Mouse (Mus musculus): ENCODE data around the gene 4932414N04Rik. TPM values are rescaled to one million over a fixed set of nuclear protein-coding genes. Genes with fewer than 3 reads are reported as not detected.
"Not testable (repeated sequence)": the region's sequence is repeated elsewhere in the genome, so short reads cannot be mapped to it uniquely, and the experiment has no call there.

Gene 4932414N04Rik
- polyA plus RNA-seq (2014; fragmentation: Nextera tagmentation; extraction: Ambion mirVana) = not detected in 2 replicates

- not testable (repeated sequence) for H3K27me3 ChIP-seq (ENCODE audit: control insufficient read depth, insufficient read depth, low read length); H3K9ac ChIP-seq (ENCODE audit: low read depth, low read length); H3K9me3 ChIP-seq (replicated peaks; ENCODE audit: control insufficient read depth, low read length); H3K27ac ChIP-seq (ENCODE audit: low read depth, low read length); H3K4me1 ChIP-seq (ENCODE audit: control insufficient read depth, insufficient read depth, low read length); H3K36me3 ChIP-seq (ENCODE audit: control insufficient read depth, insufficient read depth, low read length); H3K4me2 ChIP-seq; H3K4me3 ChIP-seq (ENCODE audit: low read depth, low read length); ATAC-seq (replicated peaks; ENCODE audit: insufficient number of reproducible peaks, low FRiP score, low TSS enrichment)
- WGBS (ENCODE audit: insufficient replicate concordance) = 31% methylated on average over 1 of the region's 5 CpGs
These were observed at the start of gene 4932414N04Rik for GRCm38 (mm10) chr2:68656186-68656585. Gene 4932414N04Rik, plus strand, starts transcription at chr2:68656486.

- Histone ChIP-seq H3K4me1 (ENCODE audit: control insufficient read depth, insufficient read depth, low read length) (no peaks in the 10 kb centered on the region), H3K4me2 (no peak overlapping the region), H3K36me3 (ENCODE audit: control insufficient read depth, insufficient read depth, low read length) (no peaks in the 10 kb centered on the region), H3K4me3 (ENCODE audit: low read depth, low read length) (no peak overlapping the region), H3K9ac (ENCODE audit: low read depth, low read length) (no peak overlapping the region), H3K27me3 (ENCODE audit: control insufficient read depth, insufficient read depth, low read length) (no peaks in the 10 kb centered on the region; the same call in 1 of the 2 replicates), H3K9me3 (replicated peaks; ENCODE audit: control insufficient read depth, low read length) (no peaks in the 10 kb centered on the region; the same call in 1 of the 2 replicates), H3K27ac (ENCODE audit: low read depth, low read length) (no peak overlapping the region)
- 17% methylated on average over 2 of the region's 2 CpGs for WGBS (ENCODE audit: insufficient replicate concordance)
- no peak for ATAC-seq (replicated peaks; ENCODE audit: insufficient number of reproducible peaks, low FRiP score, low TSS enrichment)
These were observed 75.9 kb downstream of the 4932414N04Rik start for GRCm38 (mm10) chr2:68732216-68732615.

- whole genome bisulfite sequencing (ENCODE audit: insufficient replicate concordance) = 83% methylated on average over 5 of the region's 5 CpGs
- Histone ChIP-seq H3K9me3 (replicated peaks; ENCODE audit: control insufficient read depth, low read length) (no peaks in the 10 kb centered on the region; the same call in 1 of the 2 replicates), H3K4me1 (ENCODE audit: control insufficient read depth, insufficient read depth, low read length) (no peaks in the 10 kb centered on the region), H3K27ac (ENCODE audit: low read depth, low read length) (no peak overlapping the region), H3K36me3 (ENCODE audit: control insufficient read depth, insufficient read depth, low read length) (no peaks in the 10 kb centered on the region), H3K4me2 (no peak overlapping the region), H3K9ac (ENCODE audit: low read depth, low read length) (no peak overlapping the region), H3K27me3 (ENCODE audit: control insufficient read depth, insufficient read depth, low read length) (no peaks in the 10 kb centered on the region), H3K4me3 (ENCODE audit: low read depth, low read length) (no peak overlapping the region)
- no peak for ATAC-seq (replicated peaks; ENCODE audit: insufficient number of reproducible peaks, low FRiP score, low TSS enrichment)
These were observed 83.8 kb downstream of the 4932414N04Rik start for GRCm38 (mm10) chr2:68739772-68740739.

GRCm38 (mm10) chr2:68744599-68744998 is 88.3 kb downstream of the 4932414N04Rik start:
- H3K27ac ChIP-seq (ENCODE audit: low read depth, low read length) = no peak overlapping the region
- ATAC-seq (replicated peaks; ENCODE audit: insufficient number of reproducible peaks, low FRiP score, low TSS enrichment) = no peak
- no peaks in the 10 kb centered on the region for H3K9me3 ChIP-seq (replicated peaks; ENCODE audit: control insufficient read depth, low read length)
- H3K4me3 ChIP-seq (ENCODE audit: low read depth, low read length) = no peak overlapping the region
- no peak overlapping the region for H3K9ac ChIP-seq (ENCODE audit: low read depth, low read length)
- no peaks in the 10 kb centered on the region for H3K36me3 ChIP-seq (ENCODE audit: control insufficient read depth, insufficient read depth, low read length)
- no peak overlapping the region for H3K4me2 ChIP-seq
- H3K4me1 ChIP-seq (ENCODE audit: control insufficient read depth, insufficient read depth, low read length) = no peaks in the 10 kb centered on the region
- 82% methylated on average over 4 of the region's 4 CpGs for WGBS (ENCODE audit: insufficient replicate concordance)
- H3K27me3 ChIP-seq (ENCODE audit: control insufficient read depth, insufficient read depth, low read length) = no peaks in the 10 kb centered on the region

- no peak for ATAC-seq (replicated peaks; ENCODE audit: insufficient number of reproducible peaks, low FRiP score, low TSS enrichment)
- Histone ChIP-seq H3K4me1 (ENCODE audit: control insufficient read depth, insufficient read depth, low read length) (no peaks in the 10 kb centered on the region), H3K4me3 (ENCODE audit: low read depth, low read length) (no peak overlapping the region), H3K27ac (ENCODE audit: low read depth, low read length) (no peak overlapping the region), H3K4me2 (no peak overlapping the region), H3K36me3 (ENCODE audit: control insufficient read depth, insufficient read depth, low read length) (no peaks in the 10 kb centered on the region), H3K9ac (ENCODE audit: low read depth, low read length) (no peak overlapping the region), H3K9me3 (replicated peaks; ENCODE audit: control insufficient read depth, low read length) (no peaks in the 10 kb centered on the region), H3K27me3 (ENCODE audit: control insufficient read depth, insufficient read depth, low read length) (no peaks in the 10 kb centered on the region)
- WGBS (ENCODE audit: insufficient replicate concordance) = 66% methylated on average over 4 of the region's 4 CpGs
These were observed 99.9 kb downstream of the 4932414N04Rik start for GRCm38 (mm10) chr2:68756179-68756578.

- 17% methylated on average over 6 of the region's 6 CpGs for WGBS (ENCODE audit: insufficient replicate concordance)
- Histone ChIP-seq H3K9me3 (replicated peaks; ENCODE audit: control insufficient read depth, low read length) (no peaks in the 10 kb centered on the region), H3K27me3 (ENCODE audit: control insufficient read depth, insufficient read depth, low read length) (no peaks in the 10 kb centered on the region), H3K9ac (ENCODE audit: low read depth, low read length) (no peak overlapping the region), H3K4me1 (ENCODE audit: control insufficient read depth, insufficient read depth, low read length) (no peaks in the 10 kb centered on the region), H3K4me3 (ENCODE audit: low read depth, low read length) (no peak overlapping the region), H3K27ac (ENCODE audit: low read depth, low read length) (no peak overlapping the region), H3K36me3 (ENCODE audit: control insufficient read depth, insufficient read depth, low read length) (no peaks in the 10 kb centered on the region), H3K4me2 (no peak overlapping the region)
- ATAC-seq (replicated peaks; ENCODE audit: insufficient number of reproducible peaks, low FRiP score, low TSS enrichment) = no peak; the same call in 1 of the 2 replicates
These were observed 100.5 kb downstream of the 4932414N04Rik start for GRCm38 (mm10) chr2:68756793-68757192.

GRCm38 (mm10) chr2:68765371-68765770 is 109.1 kb downstream of the 4932414N04Rik start:
- no peak overlapping the region for H3K4me2 ChIP-seq
- no peak overlapping the region for H3K4me3 ChIP-seq (ENCODE audit: low read depth, low read length)
- no peaks in the 10 kb centered on the region for H3K4me1 ChIP-seq (ENCODE audit: control insufficient read depth, insufficient read depth, low read length)
- no peaks in the 10 kb centered on the region for H3K36me3 ChIP-seq (ENCODE audit: control insufficient read depth, insufficient read depth, low read length)
- no peaks in the 10 kb centered on the region for H3K9me3 ChIP-seq (replicated peaks; ENCODE audit: control insufficient read depth, low read length)
- ATAC-seq (replicated peaks; ENCODE audit: insufficient number of reproducible peaks, low FRiP score, low TSS enrichment) = no peak
- WGBS (ENCODE audit: insufficient replicate concordance) = 74% methylated on average over 1 of the region's 1 CpGs
- H3K9ac ChIP-seq (ENCODE audit: low read depth, low read length) = no peak overlapping the region
- no peaks in the 10 kb centered on the region for H3K27me3 ChIP-seq (ENCODE audit: control insufficient read depth, insufficient read depth, low read length)
- no peak overlapping the region for H3K27ac ChIP-seq (ENCODE audit: low read depth, low read length)

GRCm38 (mm10) chr2:68767186-68767890 is 111.1 kb downstream of the 4932414N04Rik start:
- no peak overlapping the region for H3K4me2 ChIP-seq
- H3K36me3 ChIP-seq (ENCODE audit: control insufficient read depth, insufficient read depth, low read length) = no peaks in the 10 kb centered on the region
- H3K4me1 ChIP-seq (ENCODE audit: control insufficient read depth, insufficient read depth, low read length) = no peaks in the 10 kb centered on the region
- H3K4me3 ChIP-seq (ENCODE audit: low read depth, low read length) = no peak overlapping the region
- no peak overlapping the region for H3K9ac ChIP-seq (ENCODE audit: low read depth, low read length)
- 76% methylated on average over 6 of the region's 6 CpGs for WGBS (ENCODE audit: insufficient replicate concordance)
- H3K9me3 ChIP-seq (replicated peaks; ENCODE audit: control insufficient read depth, low read length) = no peaks in the 10 kb centered on the region
- H3K27me3 ChIP-seq (ENCODE audit: control insufficient read depth, insufficient read depth, low read length) = no peaks in the 10 kb centered on the region
- no peak for ATAC-seq (replicated peaks; ENCODE audit: insufficient number of reproducible peaks, low FRiP score, low TSS enrichment)
- no peak overlapping the region for H3K27ac ChIP-seq (ENCODE audit: low read depth, low read length)
